ENCODE assay signal across 14 mouse cellular contexts in the genomic region with DNA sequence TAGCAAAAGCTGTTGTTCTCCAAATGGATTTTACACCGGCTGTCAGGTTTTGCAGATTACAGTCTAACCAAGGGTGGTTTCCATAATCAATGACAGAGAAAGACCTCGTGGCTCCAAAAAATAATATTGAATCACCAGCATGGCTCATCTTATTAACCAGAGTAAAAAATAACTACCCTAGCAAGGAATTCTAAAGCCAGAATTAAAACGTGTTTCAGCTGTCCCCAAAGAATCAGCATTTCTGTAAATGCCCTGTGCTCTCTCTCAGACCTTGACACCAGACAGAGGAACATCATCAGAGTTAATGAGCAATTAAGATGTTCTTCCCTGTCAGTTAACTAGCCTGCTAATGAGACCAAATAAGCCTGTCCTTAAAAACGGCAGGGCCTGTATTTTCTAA.
"Had no signal": no experiment of that assay in that cellular context is flagged by ENCODE, and none has a peak within 500 bp of the region (broad histone marks: within the 10 kb centered on the region; RNA-seq: fewer than 3 reads in every experiment).

No protein-coding gene starts in this region.

- H3K4me2 ChIP-seq: liver, embryonic 13.5 days; midbrain, embryonic 11.5 days; stomach, embryonic 15.5 days had no signal

- H3K4me3 ChIP-seq: left cerebral cortex, adult 2 months; liver, embryonic 13.5 days; stomach, embryonic 15.5 days had no signal

- H3K27ac ChIP-seq: left cerebral cortex, adult 2 months; liver, embryonic 13.5 days; stomach, embryonic 15.5 days had no signal

- H3K27me3 ChIP-seq: liver, embryonic 13.5 days; stomach, embryonic 15.5 days had no signal

- DNase-seq: kidney, postnatal 25 days; layer of hippocampus, postnatal 36 days; liver, embryonic 13.5 days; lung, adult 2 months; lung, postnatal 14 days; lung, postnatal 4 days; midbrain, embryonic 14.5 days; right cerebral cortex, postnatal 25 days; spleen, adult 18-20 months; thymus, postnatal 25 days had no signal

- H3K4me1 ChIP-seq: liver, embryonic 13.5 days; stomach, embryonic 15.5 days had no signal

- H3K9me3 ChIP-seq: liver, embryonic 13.5 days; stomach, embryonic 15.5 days had no signal

- H3K9ac ChIP-seq: liver, embryonic 13.5 days; stomach, embryonic 15.5 days had no signal

- ATAC-seq: intestine, postnatal 0 days had no signal

- H3K36me3 ChIP-seq: liver, embryonic 13.5 days; stomach, embryonic 15.5 days had no signal
